ENCODE assay signal across 10 mouse cellular contexts in the genomic region with DNA sequence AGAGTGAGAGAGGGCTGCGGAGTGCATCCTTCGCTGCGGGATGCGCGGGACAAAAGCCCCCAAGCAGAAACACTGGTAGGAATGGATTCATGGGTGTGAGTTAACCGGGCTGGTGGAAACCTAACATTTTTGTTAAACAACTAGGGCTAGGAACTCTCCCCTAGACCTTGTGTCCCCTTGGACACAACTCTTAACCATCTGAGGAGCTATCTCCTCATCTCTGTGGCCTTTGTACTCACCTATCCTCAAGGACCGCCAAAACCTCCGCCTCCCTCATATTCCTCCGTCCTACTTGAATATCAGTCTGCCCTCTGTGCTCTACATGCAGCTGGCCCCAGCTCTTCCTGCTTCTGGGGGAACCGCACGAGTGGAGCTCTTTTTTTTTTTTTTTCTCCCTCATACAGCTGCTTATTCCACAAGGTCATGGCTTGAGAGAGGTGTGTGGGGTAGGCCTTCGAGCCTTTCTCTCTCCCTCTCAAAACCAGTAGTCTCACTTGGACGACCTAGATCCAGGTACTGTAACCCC. TPM values are rescaled to one million over a fixed set of nuclear protein-coding genes. Genes with fewer than 3 reads are reported as not detected.
DNase-seq lines count a peak whose midpoint lies in the region; ATAC-seq lines count a peak whose summit lies in the region.
"Had no signal": no experiment of that assay in that cellular context is flagged by ENCODE, and none has a peak within 500 bp of the region (broad histone marks: within the 10 kb centered on the region; RNA-seq: fewer than 3 reads in every experiment).

No protein-coding gene starts in this region.

- peaks cover 43% of the 10 kb centered on the region for H3K27me3 ChIP-seq in heart, embryonic 12.5 days (replicated peaks)
- H3K27me3 ChIP-seq in hindbrain, embryonic 14.5 days (ENCODE audit: control insufficient read depth, insufficient read depth, low read length): peaks cover 23% of the 10 kb centered on the region
- H3K27me3 ChIP-seq in midbrain, embryonic 11.5 days (ENCODE audit: control insufficient read depth, insufficient read depth, low read length): peaks cover 83% of the 10 kb centered on the region

- peak overlapping the region; percentile 74 for H3K4me2 ChIP-seq in heart, embryonic 12.5 days
- peak overlapping the region; percentile 48 for H3K4me2 ChIP-seq in hindbrain, embryonic 14.5 days (replicated peaks)
- H3K4me2 ChIP-seq in midbrain, embryonic 11.5 days: peak overlapping the region; percentile 47

- H3K9me3 ChIP-seq in heart, embryonic 12.5 days (replicated peaks): peaks cover 4% of the 10 kb centered on the region
- H3K9me3 ChIP-seq in hindbrain, embryonic 14.5 days (ENCODE audit: control insufficient read depth, low read length): no peaks in the 10 kb centered on the region
- no peaks in the 10 kb centered on the region for H3K9me3 ChIP-seq in midbrain, embryonic 11.5 days (ENCODE audit: control insufficient read depth, low read length)

- no peak overlapping the region for H3K27ac ChIP-seq in heart, embryonic 12.5 days (ENCODE audit: poor library complexity, severe bottlenecking)
- H3K27ac ChIP-seq in hindbrain, embryonic 14.5 days: peak overlapping the region; percentile 52; the same call in 1 of the 2 replicates
- peak overlapping the region; percentile 76; the same call in 1 of the 2 replicates for H3K27ac ChIP-seq in midbrain, embryonic 11.5 days (ENCODE audit: low read depth, low read length)

- WGBS in heart, embryonic 12.5 days: 20% methylated on average over 13 of the region's 13 CpGs
- WGBS in hindbrain, embryonic 14.5 days: 21% methylated on average over 13 of the region's 13 CpGs
- 19% methylated on average over 13 of the region's 13 CpGs for WGBS in midbrain, embryonic 11.5 days

- H3K4me3 ChIP-seq in heart, embryonic 12.5 days: peak overlapping the region; percentile 43
- peak overlapping the region; percentile 28 for H3K4me3 ChIP-seq in hindbrain, embryonic 14.5 days (replicated peaks; ENCODE audit: low read length)
- peak overlapping the region; percentile 21 for H3K4me3 ChIP-seq in midbrain, embryonic 11.5 days (ENCODE audit: low read depth, low read length)

- peak overlapping the region; percentile 49 for H3K9ac ChIP-seq in heart, embryonic 12.5 days
- H3K9ac ChIP-seq in hindbrain, embryonic 14.5 days: peak overlapping the region; percentile 59; the same call in 1 of the 2 replicates
- peak overlapping the region; percentile 61 for H3K9ac ChIP-seq in midbrain, embryonic 11.5 days (ENCODE audit: low read length)

- peaks cover 8% of the 10 kb centered on the region for H3K4me1 ChIP-seq in heart, embryonic 12.5 days (replicated peaks)
- H3K4me1 ChIP-seq in hindbrain, embryonic 14.5 days (replicated peaks; ENCODE audit: control insufficient read depth, insufficient read depth, low read length): peaks cover 8% of the 10 kb centered on the region; the same call in 1 of the 2 replicates
- H3K4me1 ChIP-seq in midbrain, embryonic 11.5 days (ENCODE audit: control insufficient read depth, insufficient read depth, low read length): peaks cover 14% of the 10 kb centered on the region

- ATAC-seq in heart, embryonic 12.5 days (ENCODE audit: insufficient number of reproducible peaks, low FRiP score): no peak
- peak; percentile 61 for ATAC-seq in common myeloid progenitor, adult 5-6 weeks (replicated peaks; ENCODE audit: low read depth, poor library complexity, severe bottlenecking)
- ATAC-seq in hindbrain, embryonic 14.5 days (ENCODE audit: low FRiP score): no peak
- ATAC-seq in midbrain, embryonic 11.5 days (ENCODE audit: low FRiP score): peak; percentile 31; the same call in 1 of the 2 replicates
- no peak for ATAC-seq in megakaryocyte, adult 5-6 weeks (ENCODE audit: poor library complexity, severe bottlenecking)

- no peak for DNase-seq in heart, postnatal 4 days
- DNase-seq in hindbrain, embryonic 14.5 days (ENCODE audit: low spot score): no peak
- peak; percentile 88 for DNase-seq in midbrain, embryonic 11.5 days (ENCODE audit: low spot score, missing footprints)
- DNase-seq in B cell, adult 2 months: no peak
- DNase-seq in layer of hippocampus, postnatal 10 days (ENCODE audit: low spot score in 2 of 2): no peak
- DNase-seq: kidney, adult 18-20 months; lung, postnatal 4 days had no signal

- no peaks in the 10 kb centered on the region for H3K36me3 ChIP-seq in heart, embryonic 12.5 days
- H3K36me3 ChIP-seq in hindbrain, embryonic 14.5 days (replicated peaks; ENCODE audit: control insufficient read depth, insufficient read depth): no peaks in the 10 kb centered on the region
- no peaks in the 10 kb centered on the region for H3K36me3 ChIP-seq in midbrain, embryonic 11.5 days (ENCODE audit: control insufficient read depth, insufficient read depth, low read length)

RNA-seq across cellular contexts. Expression of a gene that starts 10.8 kb away (rescaled TPM):
- 0.98 and 1.2 TPM in 2 replicates for polyA plus RNA-seq in heart, embryonic 12.5 days (2016; fragmentation: Nextera tagmentation; extraction: Ambion mirVana)
- 1 to 10 TPM; 6.1 to 6.6 TPM for total RNA-seq in heart, postnatal 4 days (2021)
- total RNA-seq in common myeloid progenitor, adult 5-6 weeks (2017): 2.8 and 4.0 TPM in 2 replicates
- 15.6 and 16.8 TPM in 2 replicates for polyA plus RNA-seq in hindbrain, embryonic 14.5 days (2014; fragmentation: Nextera tagmentation; extraction: Ambion mirVana)
- polyA plus RNA-seq in midbrain, embryonic 11.5 days (2014; fragmentation: Nextera tagmentation; extraction: Ambion mirVana): 1.6 and 1.7 TPM in 2 replicates
- 10 to 100 TPM; 57.3 to 58.1 TPM for total RNA-seq in layer of hippocampus, postnatal 10 days (2021)
- 0.34 and 0.91 TPM in 2 replicates for total RNA-seq in megakaryocyte, adult 5-6 weeks (2015)
- total RNA-seq in megakaryocyte, adult 5-6 weeks (2017): 1.2 and 1.6 TPM in 2 replicates

RNA-seq across cellular contexts. Expression of a gene that starts 57.0 kb away (rescaled TPM):
- polyA plus RNA-seq in heart, embryonic 12.5 days (2016; fragmentation: Nextera tagmentation; extraction: Ambion mirVana): 383 and 387 TPM in 2 replicates
- total RNA-seq in heart, postnatal 4 days (2021): 100 to 1,000 TPM; 161 to 162 TPM
- total RNA-seq in common myeloid progenitor, adult 5-6 weeks (2017): 123 and 134 TPM in 2 replicates
- 432 and 451 TPM in 2 replicates for polyA plus RNA-seq in hindbrain, embryonic 14.5 days (2014; fragmentation: Nextera tagmentation; extraction: Ambion mirVana)
- polyA plus RNA-seq in midbrain, embryonic 11.5 days (2014; fragmentation: Nextera tagmentation; extraction: Ambion mirVana): 523 and 552 TPM in 2 replicates
- 100 to 1,000 TPM; 145 to 149 TPM for total RNA-seq in layer of hippocampus, postnatal 10 days (2021)
- 194 and 203 TPM in 2 replicates for total RNA-seq in megakaryocyte, adult 5-6 weeks (2015)
- total RNA-seq in megakaryocyte, adult 5-6 weeks (2017): 103 and 109 TPM in 2 replicates

Comparison
In these comparisons a context has a peak if more than half of its experiments do, and no peak if none do; other contexts are left out.
1. ATAC-seq: peak in common myeloid progenitor, adult 5-6 weeks (single experiment) and midbrain, embryonic 11.5 days (single experiment); none in heart, embryonic 12.5 days (single experiment), hindbrain, embryonic 14.5 days (single experiment) and megakaryocyte, adult 5-6 weeks (single experiment).
2. RNA of a gene that starts 10.8 kb away (total RNA-seq): 57.3 to 58.1 TPM in layer of hippocampus, postnatal 10 days; 6.1 to 6.6 TPM in heart, postnatal 4 days, 2.8 to 4.0 TPM in common myeloid progenitor, adult 5-6 weeks and 0.34 to 1.6 TPM in megakaryocyte, adult 5-6 weeks; every median in the first group is over 4 times any median in the second.
3. Peak in every context shown above with its lines, with median percentiles within 50 percentile points of each other: H3K4me2 ChIP-seq, H3K4me3 ChIP-seq and H3K9ac ChIP-seq.